In genomic region chr1:60656976-60657375, GRCm38 (mm10) we compare ENCODE assay signal across 15 mouse cellular contexts. TPM values are rescaled to one million over a fixed set of nuclear protein-coding genes. Genes with fewer than 3 reads are reported as not detected.
DNase-seq lines count a peak whose midpoint lies in the region; ATAC-seq and TF ChIP-seq lines count a peak whose summit lies in the region.
"Had no signal": no experiment of that assay in that cellular context is flagged by ENCODE, and none has a peak within 500 bp of the region (broad histone marks: within the 10 kb centered on the region; RNA-seq: fewer than 3 reads in every experiment).

No protein-coding gene starts in this region.

- no peak for DNase-seq in gastrocnemius, adult 2 months
- no peak for DNase-seq in gastrocnemius, postnatal 14 days
- DNase-seq in kidney, adult 8-10 months, result peak; percentile 42 to 51
- DNase-seq in kidney, postnatal 36 days, result peak; percentile 45 to 61
- DNase-seq in spleen, postnatal 4 days (ENCODE audit: low spot score in 2 of 2), result no peak
- DNase-seq in cerebellum, adult 9-10 months, result no peak
- DNase-seq: adrenal gland, postnatal 25 days; cerebellum, postnatal 36 days had no signal

- H3K4me2 ChIP-seq in kidney, embryonic 14.5 days (replicated peaks; ENCODE audit: low read depth, low read length), result no peak overlapping the region
- H3K4me2 ChIP-seq: embryonic facial prominence, embryonic 12.5 days; heart, embryonic 12.5 days; hindbrain, embryonic 14.5 days; lung, embryonic 15.5 days; midbrain, embryonic 12.5 days had no signal

- no peaks in the 10 kb centered on the region for H3K36me3 ChIP-seq in kidney, embryonic 14.5 days (ENCODE audit: control insufficient read depth, insufficient read depth, low read length)
- no peaks in the 10 kb centered on the region for H3K36me3 ChIP-seq in macrophage (ENCODE audit: inconsistent target)
- H3K36me3 ChIP-seq: embryonic facial prominence, embryonic 12.5 days; heart, embryonic 12.5 days; lung, embryonic 15.5 days; midbrain, embryonic 12.5 days had no signal

- 65% methylated on average over 4 of the region's 4 CpGs for WGBS in kidney, embryonic 14.5 days
- WGBS in macrophage (ENCODE audit: missing documents), result 84% methylated on average over 4 of the region's 4 CpGs

- H3K79me2 ChIP-seq in macrophage (ENCODE audit: inconsistent target), result no peaks in the 10 kb centered on the region

- no peak for ATAC-seq in kidney, embryonic 14.5 days (ENCODE audit: low FRiP score, low TSS enrichment)

- peak overlapping the region; percentile 46 for H3K27ac ChIP-seq in gastrocnemius, adult 2 months
- no peak overlapping the region for H3K27ac ChIP-seq in kidney, embryonic 14.5 days (ENCODE audit: low read depth, low read length)
- H3K27ac ChIP-seq in macrophage, result 0 out of 2 replicates have a peak overlapping the region, but pooled peaks have one; percentile 4
- H3K27ac ChIP-seq: embryonic facial prominence, embryonic 12.5 days; hindbrain, embryonic 14.5 days; lung, embryonic 15.5 days; midbrain, embryonic 12.5 days had no signal

- H3K4me3 ChIP-seq in gastrocnemius, adult 2 months, result no peak overlapping the region
- H3K4me3 ChIP-seq in kidney, embryonic 14.5 days (ENCODE audit: low read length), result no peak overlapping the region
- H3K4me3 ChIP-seq in macrophage (ENCODE audit: inconsistent target), result no peak overlapping the region
- H3K4me3 ChIP-seq: embryonic facial prominence, embryonic 12.5 days; heart, embryonic 12.5 days; lung, embryonic 15.5 days; midbrain, embryonic 12.5 days had no signal

- H3K9me3 ChIP-seq in kidney, embryonic 14.5 days (ENCODE audit: control insufficient read depth, low read length), result no peaks in the 10 kb centered on the region
- H3K9me3 ChIP-seq: embryonic facial prominence, embryonic 12.5 days; heart, embryonic 12.5 days; lung, embryonic 15.5 days; midbrain, embryonic 12.5 days had no signal

- TF ChIP-seq CTCF in gastrocnemius, adult 2 months (IDR thresholded peaks at IDR 0.05), result no peak

- H3K4me1 ChIP-seq in kidney, embryonic 14.5 days (ENCODE audit: control insufficient read depth, insufficient read depth, low read length), result no peaks in the 10 kb centered on the region
- H3K4me1 ChIP-seq: embryonic facial prominence, embryonic 12.5 days; midbrain, embryonic 12.5 days had no signal

- intact Hi-C loops in gastrocnemius, adult 2 months (cut with DNase I), result no loop called here
- intact Hi-C loops in gastrocnemius, postnatal 14 days (cut with DNase I; ENCODE audit: low total_unique reads), result no loop called here

- H3K27me3 ChIP-seq in kidney, embryonic 14.5 days (ENCODE audit: control insufficient read depth, insufficient read depth, low read length), result no peaks in the 10 kb centered on the region
- H3K27me3 ChIP-seq: embryonic facial prominence, embryonic 12.5 days; heart, embryonic 12.5 days; lung, embryonic 15.5 days; midbrain, embryonic 12.5 days had no signal

- H3K9ac ChIP-seq in kidney, embryonic 14.5 days (ENCODE audit: low read depth, low read length), result no peak overlapping the region
- H3K9ac ChIP-seq: embryonic facial prominence, embryonic 12.5 days; heart, embryonic 12.5 days; hindbrain, embryonic 14.5 days; lung, embryonic 15.5 days; midbrain, embryonic 12.5 days had no signal

RNA-seq across cellular contexts. Expression of gene Cd28, which starts 59.6 kb away (rescaled TPM):
- total RNA-seq in gastrocnemius, adult 2 months (2021), result 1 to 10 TPM; 2.8 to 4.8 TPM
- total RNA-seq in gastrocnemius, postnatal 14 days (2021), result 1 to 10 TPM; 2.7 to 8.5 TPM
- polyA plus RNA-seq in kidney, embryonic 14.5 days (2014; fragmentation: Nextera tagmentation; extraction: Ambion mirVana), result 0.16 and 0.33 TPM in 2 replicates
- 100 to 1,000 TPM in 7 of 26 experiments, 10 to 100 TPM in 18, 1 to 10 TPM in 1; 4.4 to 231 (median 52.0) TPM for total RNA-seq in macrophage (2018; cell fraction: chromatin; rRNA removed)
- total RNA-seq in macrophage (2018; cell fraction: cytosol; rRNA removed), result 100 to 1,000 TPM in 15 of 26 experiments, 10 to 100 TPM in 11; 47.2 to 428 (median 183) TPM
- total RNA-seq in macrophage (2018; cell fraction: nucleus; rRNA removed), result 100 to 1,000 TPM in 21 of 26 experiments, 10 to 100 TPM in 5; 43.2 to 622 (median 179) TPM
- polyA plus RNA-seq in macrophage (2018), result 125 to 281 TPM (median 232 TPM) in 3 replicates

Comparison
In these comparisons a context has a peak if more than half of its experiments do, and no peak if none do; other contexts are left out.
1. DNase-seq: peak in kidney, adult 8-10 months (2 of 2) and kidney, postnatal 36 days (2 of 2); none in gastrocnemius, adult 2 months (single experiment), gastrocnemius, postnatal 14 days (single experiment), spleen, postnatal 4 days (0 of 2) and cerebellum, adult 9-10 months (single experiment).